Mouse (Mus musculus): ENCODE data around the gene Rpl3l.

- TF ChIP-seq POLR2A (IDR thresholded peaks at IDR 0.05; ENCODE audit: low read depth, low read length) (no peak), CTCF (IDR thresholded peaks at IDR 0.05; ENCODE audit: borderline replicate concordance, insufficient read depth, low read length) (no peak)
Measured at GRCm38 (mm10) chr17:24751528-24751927, 23.9 kb downstream of the Rpl3l start.
